Mouse (Mus musculus) right cerebral cortex, postnatal 25 days (tissue): ENCODE results near the gene Actn4.
"Not testable (repeated sequence)": the region's sequence is repeated elsewhere in the genome, so short reads cannot be mapped to it uniquely, and the experiment has no call there.

ENCODE experiments used
- DNase-seq: peaks from one replicate; pipeline ENCODE4 v3.0.0; 2022

Gene Actn4

GRCm38 (mm10) chr7:28922606-28923005 lies 39.5 kb downstream of the Actn4 start:
- DNase-seq: peak; percentile 45

GRCm38 (mm10) chr7:28921722-28922465 lies 40.2 kb downstream of the Actn4 start:
- DNase-seq: no peak

DNA sequence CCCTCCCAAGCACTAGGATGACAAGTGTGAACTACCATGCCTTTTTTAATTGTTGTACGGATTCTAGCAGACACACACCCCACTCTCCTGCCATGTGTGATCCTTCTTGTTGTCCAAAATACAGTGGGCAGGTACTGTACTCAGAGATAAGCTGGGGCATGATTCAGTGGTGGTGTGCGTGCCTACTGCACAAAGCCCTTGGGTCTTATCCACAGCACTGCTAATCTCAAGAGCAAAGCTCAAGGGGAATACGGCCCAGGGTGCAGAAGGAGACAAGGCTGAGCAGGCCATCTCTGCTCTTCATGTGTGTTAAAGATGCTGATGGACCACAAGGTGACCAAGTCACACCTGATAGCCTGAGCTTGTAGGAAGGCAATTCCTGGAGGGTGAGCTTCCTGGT lies 41.0 kb downstream of the Actn4 start:
- no peak for DNase-seq

- no peak for DNase-seq
Measured at GRCm38 (mm10) chr7:28919815-28920214, 42.3 kb downstream of the Actn4 start.

DNA sequence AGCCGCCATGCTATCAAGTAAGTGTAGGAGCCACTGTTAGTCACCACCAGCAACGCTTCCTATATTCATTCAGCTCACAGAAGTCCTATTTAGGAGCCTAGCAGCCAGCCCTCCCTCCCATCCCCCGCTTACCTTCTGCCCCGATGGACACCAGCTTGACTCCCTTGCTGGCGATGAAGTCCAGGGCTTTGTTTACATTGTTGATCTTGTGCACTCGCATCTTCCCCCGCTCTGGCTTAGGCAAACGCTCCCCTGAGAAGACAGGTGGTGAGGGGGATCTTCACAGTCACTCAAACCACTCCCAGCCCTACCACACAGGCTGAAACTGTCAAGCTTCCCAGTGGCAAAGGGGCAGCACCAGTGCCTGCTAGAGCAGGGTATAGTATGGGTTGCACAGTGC lies 43.6 kb downstream of the Actn4 start:
- no peak for DNase-seq

GRCm38 (mm10) chr7:28917503-28918426 lies 44.4 kb downstream of the Actn4 start:
- no peak for DNase-seq

- no peak for DNase-seq
Measured at GRCm38 (mm10) chr7:28916491-28916890, 45.6 kb downstream of the Actn4 start.

- DNase-seq: no peak
Measured at GRCm38 (mm10) chr7:28913171-28913570, 49.0 kb downstream of the Actn4 start.

GRCm38 (mm10) chr7:28911632-28912031 lies 50.5 kb downstream of the Actn4 start:
- no peak for DNase-seq

DNA sequence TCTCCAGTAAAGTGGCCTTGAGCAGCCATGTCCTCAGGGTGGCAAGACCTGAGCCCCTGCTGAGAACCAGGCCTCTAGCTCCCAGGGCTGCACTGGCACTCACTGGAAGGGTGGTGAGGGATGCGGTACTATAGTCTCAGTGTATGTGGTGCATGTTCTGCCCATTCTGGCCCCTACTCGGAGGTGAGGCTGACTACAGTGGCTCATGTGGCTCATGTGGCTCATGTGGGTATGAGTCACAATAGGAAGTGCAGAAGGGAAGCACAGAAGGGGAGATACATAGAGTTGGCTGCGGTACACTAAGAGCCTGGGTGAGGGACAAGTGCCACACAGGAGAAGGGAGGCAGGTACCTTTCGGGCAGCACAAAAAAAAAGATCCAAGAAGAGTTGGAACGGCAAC lies 54.9 kb downstream of the Actn4 start:
- DNase-seq: no peak

DNA sequence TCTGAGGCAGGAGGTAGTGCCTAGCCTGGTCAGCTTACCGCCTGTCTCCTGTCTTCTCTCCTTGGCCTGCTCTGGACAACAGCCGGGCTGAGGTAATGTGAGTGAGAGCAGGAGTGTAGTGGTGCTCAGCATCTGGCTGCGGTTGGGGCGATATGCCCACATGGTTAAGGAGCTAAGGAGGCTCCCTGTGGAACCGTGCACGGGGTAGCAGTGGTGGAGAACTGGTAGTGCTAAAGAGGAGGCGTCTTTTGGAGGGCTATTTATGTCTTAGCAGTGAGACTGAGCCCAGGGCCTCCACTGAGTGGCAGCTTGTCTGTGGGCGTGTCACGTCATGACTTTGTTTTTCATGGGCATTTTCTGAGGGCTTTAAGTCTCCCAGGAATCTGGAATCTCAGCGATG lies 58.4 kb downstream of the Actn4 start:
- peak; percentile 84 for DNase-seq

GRCm38 (mm10) chr7:28902809-28903208 lies 59.3 kb downstream of the Actn4 start:
- peak; percentile 79 for DNase-seq

DNA sequence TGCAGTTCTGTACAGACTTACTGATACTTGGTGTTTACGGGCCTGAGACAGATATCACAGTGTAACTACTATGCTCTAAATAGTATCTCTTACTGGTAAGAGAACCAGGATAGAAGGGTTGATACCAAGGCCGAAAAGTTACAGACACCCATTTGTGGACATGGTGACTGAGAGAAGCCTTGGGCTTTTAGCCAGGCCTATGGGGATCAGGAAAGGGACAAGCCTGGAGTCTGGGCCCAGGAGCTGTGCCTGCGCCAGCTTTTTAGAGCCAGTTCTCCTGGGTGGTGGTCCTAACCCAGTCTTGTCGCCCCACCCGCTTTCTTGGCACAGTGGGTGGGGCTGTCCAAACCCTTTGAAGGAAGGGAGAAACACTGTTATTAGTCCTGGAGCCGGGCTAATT lies 60.0 kb downstream of the Actn4 start:
- no peak for DNase-seq

DNA sequence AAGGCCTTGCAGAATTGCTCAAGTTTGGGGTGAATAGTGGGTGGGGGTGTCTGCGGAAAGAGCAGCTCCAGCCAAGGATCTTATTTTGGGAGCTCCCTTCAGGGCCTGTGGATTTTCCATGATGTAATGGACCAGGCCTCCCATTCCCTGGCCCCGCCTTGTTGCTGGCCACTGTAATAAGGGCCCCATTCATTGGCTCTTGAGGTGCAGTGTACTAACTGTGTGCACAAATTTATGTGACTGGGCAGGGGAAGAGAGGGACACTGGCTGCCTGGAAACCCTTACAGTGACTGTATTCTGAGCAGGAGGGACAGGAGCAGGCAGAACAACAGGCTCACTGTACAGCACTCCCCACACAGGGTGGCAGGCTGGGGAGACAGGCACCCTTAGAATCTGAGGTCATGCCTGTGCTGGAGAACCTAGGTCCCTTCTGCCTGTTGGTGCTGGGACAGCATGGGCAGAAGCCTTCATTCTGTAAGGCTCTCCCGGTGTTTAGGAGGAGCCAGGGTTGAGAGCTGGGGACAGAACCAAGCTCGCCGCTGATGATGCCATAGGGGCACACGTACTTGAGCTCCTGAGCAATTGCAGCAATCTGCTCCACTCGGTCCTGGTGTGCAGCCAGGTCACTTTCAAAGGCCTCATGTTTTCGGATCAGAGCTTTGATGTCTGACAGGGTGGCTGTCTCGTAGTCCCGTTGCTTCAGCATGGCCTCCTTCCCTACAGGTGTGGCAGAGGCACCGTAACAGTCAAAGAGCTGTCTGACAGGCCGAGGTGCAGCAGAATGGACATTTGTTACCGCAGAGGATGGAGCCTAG lies 60.6 kb downstream of the Actn4 start:
- DNase-seq: no peak

GRCm38 (mm10) chr7:28899972-28900371 lies 62.2 kb downstream of the Actn4 start:
- DNase-seq: no peak

DNA sequence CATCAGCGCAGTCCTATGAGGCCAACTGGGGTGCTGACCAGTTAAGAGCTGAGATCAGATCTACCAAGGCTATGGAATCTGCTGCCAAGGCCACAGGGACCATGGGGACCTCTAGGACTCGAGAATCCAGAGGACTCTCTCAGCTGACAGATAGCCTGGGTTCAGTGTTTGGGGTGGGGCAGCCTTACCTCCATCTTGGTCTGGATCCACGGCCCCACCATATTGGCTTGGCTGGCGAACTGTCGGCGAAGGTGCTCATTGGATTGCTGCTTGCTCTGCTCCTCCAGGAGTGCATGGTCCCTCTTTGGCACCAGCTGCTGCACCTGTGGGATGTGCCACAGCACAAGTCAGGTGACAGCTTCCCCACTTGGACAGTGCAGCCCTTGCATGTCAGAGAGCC lies 64.5 kb downstream of the Actn4 start:
- DNase-seq: no peak

DNA sequence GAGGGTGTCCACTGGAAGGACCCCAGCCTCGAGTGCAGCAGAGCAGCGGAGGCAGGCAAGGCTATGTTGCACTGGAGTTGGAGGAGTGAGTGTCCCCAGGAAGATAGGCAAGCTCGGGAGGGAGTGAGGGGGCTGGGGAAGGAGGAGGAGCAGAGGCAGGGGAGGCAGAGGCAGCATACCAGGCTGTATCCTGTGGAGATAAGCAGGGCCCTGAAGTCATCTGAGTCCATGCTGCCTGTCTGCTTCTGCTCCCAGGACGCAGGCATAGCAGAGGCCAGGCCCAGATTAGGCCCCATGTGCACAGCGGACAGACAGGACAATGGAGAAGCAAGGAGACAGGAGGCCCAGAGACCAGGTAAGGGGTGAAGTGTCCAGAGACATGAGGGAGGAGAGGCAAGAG lies 67.2 kb downstream of the Actn4 start:
- no peak for DNase-seq

DNA sequence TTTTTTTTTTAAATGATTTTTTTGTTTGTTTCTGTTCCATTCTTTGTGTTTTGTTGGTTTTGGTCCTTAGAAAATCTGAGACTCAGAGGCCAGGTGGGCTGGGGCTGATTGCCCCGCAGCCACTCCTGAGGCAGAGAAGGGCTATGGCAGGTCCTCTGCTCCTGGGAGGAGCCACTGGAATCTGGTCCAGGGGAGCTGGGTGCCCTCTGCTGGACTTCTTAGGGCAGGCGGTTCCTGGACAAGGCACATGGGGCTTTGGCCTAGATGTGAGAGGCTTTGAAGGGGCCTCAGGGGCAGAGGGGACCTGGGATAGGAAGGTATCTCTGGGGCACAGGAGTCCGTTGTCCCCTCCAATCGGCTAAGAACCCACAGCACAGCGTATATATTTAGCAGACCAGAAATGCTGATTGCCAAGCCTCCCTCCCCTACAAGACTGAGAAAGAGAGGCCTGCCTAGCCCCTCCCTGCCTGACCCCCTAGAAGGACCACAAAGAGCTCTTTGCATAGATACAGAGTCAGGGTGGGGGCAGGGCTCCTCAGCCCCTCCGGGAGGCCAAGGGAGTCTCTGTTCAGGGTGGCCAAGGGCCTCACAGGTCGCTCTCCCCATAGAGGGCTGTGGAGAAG lies 68.4 kb downstream of the Actn4 start:
- DNase-seq: no peak

GRCm38 (mm10) chr7:28892601-28893000 lies 69.5 kb downstream of the Actn4 start:
- DNase-seq: no peak

- no peak for DNase-seq
Measured at GRCm38 (mm10) chr7:28888701-28889161, 73.4 kb downstream of the Actn4 start.

GRCm38 (mm10) chr7:28886486-28886885 lies 75.7 kb downstream of the Actn4 start:
- no peak for DNase-seq

DNA sequence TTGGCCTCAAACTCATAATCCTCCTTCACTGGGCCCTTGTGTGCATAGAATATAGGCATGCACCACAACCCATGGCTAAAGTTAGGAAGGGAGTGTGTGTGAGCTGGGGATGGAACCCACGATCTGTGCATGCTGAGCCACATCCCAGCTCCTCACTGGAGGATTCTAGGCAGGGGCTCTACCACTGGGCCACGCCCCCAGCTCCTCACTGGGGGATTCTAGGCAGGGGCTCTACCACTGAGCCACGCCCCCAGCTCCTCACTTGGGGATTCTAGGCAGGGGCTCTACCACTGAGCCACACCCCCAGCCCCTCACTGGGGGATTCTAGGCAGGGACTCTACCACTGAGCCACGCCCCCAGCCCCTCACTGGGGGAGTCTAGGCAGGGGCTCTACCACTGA lies 78.4 kb downstream of the Actn4 start:
- not testable (repeated sequence) for DNase-seq

DNA sequence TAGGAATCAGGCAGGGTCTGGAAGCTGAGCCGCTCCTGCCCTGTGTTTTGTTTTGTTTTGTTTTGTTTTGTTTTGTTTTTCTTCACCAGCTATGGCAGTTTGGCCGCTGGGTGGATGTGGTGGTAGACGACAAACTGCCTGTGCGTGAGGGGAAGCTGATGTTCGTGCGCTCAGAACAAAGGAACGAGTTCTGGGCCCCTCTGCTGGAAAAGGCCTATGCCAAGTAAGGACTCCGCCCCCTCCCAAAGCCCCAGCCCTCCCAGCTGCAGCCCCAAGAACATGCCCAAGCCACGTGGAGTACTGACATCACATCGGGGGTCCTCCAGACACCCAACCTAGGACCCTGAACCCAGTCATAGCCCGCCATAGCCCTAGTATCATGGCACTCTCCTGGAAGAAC lies 79.1 kb downstream of the Actn4 start:
- DNase-seq: no peak
